Mouse (Mus musculus) megakaryocyte, embryonic 14.5 days (primary cell): Measurements from ENCODE around the gene Lmod1.

ENCODE experiments used
- FLI1 ChIP-seq: IDR thresholded peaks from 2 replicates; pipeline ENCODE4 v1.6.1; 2012; ENCODE audit warnings: low read length, inconsistent platforms, mixed read lengths
- GATA1 ChIP-seq: IDR thresholded peaks from 3 replicates; pipeline ENCODE4 v1.6.1; 2012; ENCODE audit warnings: mixed read lengths, low read length, inconsistent platforms, borderline replicate concordance

- TF ChIP-seq GATA1 (no peak), FLI1 (no peak)
Observed at GRCm38 (mm10) chr1:135351953-135352352, 27.3 kb downstream of the Lmod1 start.
